Mouse (Mus musculus) testis, postnatal 14 days (tissue): ENCODE measurements at regions not wholly inside any gene's neighbourhood (a gene's known extent, or its start where the extent isn't known, plus 50 kb on each side); places are given as distances from the start of the nearest gene placed in this dataset.

Experiments used
- DNase-seq: peaks from one replicate; pipeline ENCODE4 v3.0.0; 2021; ENCODE audit warnings: low spot score

GRCm38 (mm10) chr1:184461411-184461810, 271.0 kb downstream of the Hlx start:
- no peak for DNase-seq

GRCm38 (mm10) chr1:184456727-184457126, 275.7 kb downstream of the Hlx start:
- no peak for DNase-seq

- DNase-seq, result no peak
Measured at GRCm38 (mm10) chr1:184454381-184454780, 278.0 kb downstream of the Hlx start.

- DNase-seq, result no peak
Measured at GRCm38 (mm10) chr1:184453673-184454072, 278.7 kb downstream of the Hlx start.

DNA sequence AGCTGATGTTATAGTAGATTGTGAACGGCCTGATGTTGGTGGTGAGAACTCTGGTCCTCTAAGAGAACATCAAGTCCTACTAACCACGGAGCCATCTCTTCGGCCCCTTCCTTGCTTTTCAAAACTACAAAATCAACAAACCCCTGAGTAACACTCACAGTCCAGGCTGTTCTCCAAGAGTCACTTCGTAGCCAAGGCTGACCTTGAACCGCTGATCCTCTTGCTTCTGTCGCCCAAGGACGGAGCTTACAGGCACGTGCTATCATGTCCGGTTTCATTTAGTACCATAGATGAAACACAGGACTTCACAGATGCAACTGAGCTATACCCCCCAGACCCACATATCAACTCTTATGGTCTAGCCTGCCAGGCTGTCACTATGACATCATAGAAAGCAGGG, 279.4 kb downstream of the Hlx start:
- DNase-seq, result no peak

DNA sequence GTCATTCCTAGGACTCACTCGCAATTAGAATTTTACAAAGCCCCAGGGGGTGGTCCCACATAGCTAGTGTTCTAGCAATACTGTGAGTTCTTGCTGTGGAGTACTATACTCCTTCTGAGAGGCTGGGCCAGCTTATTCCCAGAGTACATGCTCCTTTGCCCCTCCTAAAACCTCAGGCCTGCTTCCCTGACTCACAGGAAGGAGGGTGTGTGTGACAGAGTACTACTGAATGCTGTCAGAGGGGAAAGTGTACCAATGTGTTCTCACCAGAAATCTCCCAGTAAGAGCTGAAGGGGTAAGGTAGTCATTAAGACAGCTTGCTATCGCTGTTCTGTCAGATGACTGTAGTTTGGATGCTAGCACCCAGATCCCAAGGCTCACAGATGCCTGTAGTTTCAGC, 280.7 kb downstream of the Hlx start:
- no peak for DNase-seq

GRCm38 (mm10) chr1:184449007-184449406, 283.4 kb downstream of the Hlx start:
- DNase-seq, result peak; percentile 7

DNA sequence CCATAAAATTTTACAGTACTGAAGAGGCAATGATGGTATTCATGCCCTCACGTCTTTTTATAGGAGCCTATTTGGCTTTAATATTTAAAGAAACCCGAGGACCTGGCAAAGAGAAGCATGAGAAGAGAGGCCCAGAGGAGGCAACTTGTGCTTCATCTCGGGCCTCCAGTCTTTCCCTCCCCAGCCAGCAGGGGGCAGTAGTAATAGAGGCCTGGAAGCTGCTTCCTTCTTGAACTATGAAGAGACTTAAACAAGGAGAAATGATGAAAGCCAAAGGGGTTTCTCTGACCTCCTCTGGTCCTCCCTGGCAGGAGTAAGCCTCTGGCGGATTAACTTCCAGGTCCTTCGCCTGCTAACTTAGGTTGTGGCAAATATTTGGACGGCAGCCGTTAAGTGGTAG, 284.5 kb downstream of the Hlx start:
- DNase-seq, result peak; percentile 60

DNA sequence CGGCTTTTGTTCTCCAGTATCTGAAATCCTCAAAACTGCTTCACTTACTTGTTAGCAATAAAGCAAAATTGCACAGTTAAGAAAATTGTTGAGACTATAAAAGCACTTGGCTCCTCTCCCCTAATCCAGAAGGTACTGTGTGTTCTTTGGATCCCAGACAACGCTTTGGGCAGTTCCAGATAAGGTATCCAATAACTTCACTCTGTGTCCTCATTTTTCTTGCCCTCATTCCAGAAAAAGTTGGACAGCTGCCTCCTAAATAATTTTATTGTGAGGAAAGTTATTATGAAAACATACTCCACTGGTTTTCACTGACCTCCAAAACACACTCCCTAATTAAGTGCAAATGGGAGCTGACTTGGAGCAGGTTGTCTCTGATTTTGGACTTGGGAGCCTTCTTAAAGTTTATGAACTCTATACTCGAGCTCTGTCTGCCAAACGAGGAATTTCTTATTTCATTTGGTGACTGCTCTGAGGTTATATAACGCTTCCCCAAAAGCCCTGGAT, 285.2 kb downstream of the Hlx start:
- DNase-seq, result peak; percentile 80

DNA sequence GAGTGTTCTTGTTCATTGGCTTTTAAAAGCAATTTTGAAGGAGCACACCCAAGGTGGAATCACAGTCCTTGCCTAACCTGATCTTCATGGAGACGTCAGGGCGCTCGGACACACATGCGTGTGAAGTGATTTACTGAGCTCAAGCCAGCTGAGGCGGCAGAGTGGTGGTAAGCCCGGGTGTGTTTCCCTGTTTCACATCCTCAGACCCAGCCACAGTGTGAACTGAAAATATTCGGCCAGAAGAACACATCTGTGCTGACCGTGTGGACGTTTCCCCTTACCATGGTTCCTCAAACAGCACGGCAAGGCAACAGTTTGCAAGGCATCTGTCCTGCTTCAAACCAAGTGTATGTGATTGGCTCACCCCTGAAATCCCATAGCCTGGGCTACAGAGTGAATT, 288.2 kb downstream of the Hlx start:
- DNase-seq, result no peak

DNA sequence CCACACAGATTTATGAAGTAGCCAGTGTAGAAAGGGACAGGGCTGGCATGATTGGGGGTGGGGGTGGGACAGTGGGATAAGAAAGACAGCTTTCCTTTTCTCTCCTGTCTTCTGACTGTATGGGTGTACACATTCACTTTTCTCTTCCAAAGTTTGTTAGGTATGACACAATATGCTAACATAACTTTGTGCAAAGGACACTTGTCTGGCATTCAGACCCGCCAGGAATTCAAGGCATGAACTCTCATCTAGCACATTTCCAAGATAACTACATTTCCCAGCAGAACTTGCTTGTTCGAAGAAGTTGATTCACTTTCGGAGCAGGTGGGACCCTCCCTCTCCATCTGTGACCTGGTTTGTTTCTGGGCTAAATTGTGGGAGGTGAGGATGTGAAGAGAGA, 289.7 kb downstream of the Hlx start:
- DNase-seq, result no peak

GRCm38 (mm10) chr1:184441005-184441557, 291.3 kb downstream of the Hlx start:
- DNase-seq, result no peak

GRCm38 (mm10) chr1:184439506-184439905, 292.9 kb downstream of the Hlx start:
- no peak for DNase-seq

- no peak for DNase-seq
Measured at GRCm38 (mm10) chr1:184436387-184436786, 296.0 kb downstream of the Hlx start.

DNA sequence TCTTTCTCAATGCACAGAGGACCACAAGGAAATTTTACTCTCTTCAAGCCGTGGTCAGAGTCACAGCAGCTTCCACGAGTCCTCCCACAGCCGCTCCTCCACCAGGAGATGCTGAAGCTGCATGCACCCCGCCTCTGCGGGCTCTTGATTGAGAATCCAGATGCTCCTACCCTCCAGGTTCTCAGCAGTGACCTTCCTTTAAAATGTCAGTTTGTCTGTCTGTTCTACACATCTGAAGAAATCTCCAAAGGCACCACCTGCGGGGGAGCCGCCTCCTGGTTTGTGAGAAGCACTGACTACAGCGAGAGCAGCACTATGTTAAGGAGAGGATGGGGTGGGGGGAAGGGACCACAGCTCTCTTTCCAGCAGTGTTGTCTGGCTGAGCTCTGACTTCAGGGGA, 303.8 kb downstream of the Hlx start:
- DNase-seq, result no peak

DNA sequence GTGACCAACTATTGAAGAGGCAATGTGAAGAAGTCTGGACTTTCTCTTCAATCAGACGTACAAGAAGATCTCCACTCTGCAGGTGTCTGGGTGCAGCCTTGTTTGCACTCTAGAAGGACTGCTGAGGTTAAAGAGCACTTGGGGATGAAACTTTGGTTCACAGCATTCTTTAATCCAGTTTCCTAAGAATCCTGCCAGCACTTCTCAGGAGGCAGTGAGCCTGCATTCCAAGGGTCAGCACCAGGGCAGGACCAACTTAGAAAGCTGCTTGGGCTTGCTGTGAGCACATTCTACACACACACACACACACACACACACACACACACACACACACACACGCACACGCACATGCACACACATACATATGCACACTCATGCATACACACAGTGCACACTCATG, 304.4 kb downstream of the Hlx start:
- no peak for DNase-seq

- DNase-seq, result no peak
Measured at GRCm38 (mm10) chr1:184425694-184426093, 306.7 kb downstream of the Hlx start.

DNA sequence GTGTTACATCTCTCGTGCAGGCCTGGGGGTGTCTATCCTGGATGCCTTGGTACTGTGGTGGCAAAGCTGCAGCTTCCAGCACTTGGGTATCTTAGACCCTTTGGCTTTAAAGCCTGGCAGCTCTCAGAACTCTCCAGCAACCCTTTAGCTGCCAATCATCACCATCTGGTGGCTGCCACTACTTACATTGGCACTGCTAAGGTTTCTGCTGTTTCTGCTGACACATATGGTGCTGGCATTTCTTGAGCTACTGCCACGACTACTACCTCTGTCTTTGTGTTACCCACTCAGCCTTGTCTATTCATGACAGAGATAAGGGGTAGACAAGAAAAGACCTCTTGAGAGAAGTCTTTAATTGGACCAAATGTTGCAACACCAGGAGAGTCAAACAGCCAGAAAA, 308.4 kb downstream of the Hlx start:
- DNase-seq, result no peak

DNA sequence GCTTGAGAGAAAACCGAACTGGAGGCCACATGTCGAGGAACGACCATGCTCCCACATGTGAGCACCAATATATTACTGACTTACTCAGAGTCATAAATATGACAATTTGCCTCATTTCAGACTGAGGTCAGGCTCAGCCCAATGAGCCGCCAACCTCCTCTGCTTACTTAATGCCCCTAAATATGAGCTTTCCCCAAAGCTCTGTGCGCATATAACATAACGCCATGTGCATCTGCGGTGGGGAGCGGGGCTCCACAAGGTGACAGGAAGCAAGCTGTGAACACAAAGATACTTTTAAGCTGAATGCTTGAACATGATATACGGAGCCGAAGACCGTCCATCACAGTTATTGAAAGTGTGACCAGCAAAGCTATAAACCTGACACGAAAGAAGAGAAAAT, 319.8 kb downstream of the Hlx start:
- DNase-seq, result no peak

DNA sequence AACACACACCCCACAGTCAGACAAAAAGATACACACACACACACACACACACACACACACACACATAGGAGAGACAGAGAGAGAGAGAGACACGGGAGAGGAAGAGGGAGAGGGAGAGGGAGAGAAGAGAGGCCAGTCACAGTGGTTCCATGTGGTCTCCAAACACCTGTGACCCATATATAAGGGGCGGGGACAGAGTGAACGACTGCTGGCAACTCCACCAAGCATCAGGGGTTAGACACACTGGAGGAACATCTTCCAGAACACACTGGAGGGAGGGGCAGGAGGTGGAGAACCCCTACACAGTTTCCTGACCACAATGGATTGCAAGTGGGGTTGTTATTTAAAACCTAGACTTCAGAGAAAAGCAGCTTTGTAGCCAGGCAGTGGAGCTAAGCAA, 321.4 kb downstream of the Hlx start:
- DNase-seq, result no peak

DNA sequence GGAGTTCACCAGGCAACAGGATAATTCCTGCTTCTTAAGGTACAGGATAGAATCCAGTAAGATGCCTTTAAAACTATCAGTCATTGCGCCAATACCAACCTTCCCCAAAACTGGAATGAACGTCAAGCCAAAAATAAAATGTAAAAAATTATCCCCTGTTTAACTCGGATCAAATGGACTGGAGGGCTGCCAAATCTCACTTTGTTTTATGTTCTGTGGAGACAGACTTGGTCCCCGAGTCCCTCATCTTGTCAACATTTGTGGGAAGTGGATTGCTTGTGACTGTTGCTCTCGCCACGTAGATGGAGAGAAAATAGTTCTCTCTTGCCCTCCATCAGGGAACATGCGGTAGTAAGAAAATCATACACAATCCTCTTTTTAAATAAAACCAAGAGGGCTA, 322.4 kb downstream of the Hlx start:
- DNase-seq, result no peak

- no peak for DNase-seq
Measured at GRCm38 (mm10) chr1:184402985-184403384, 329.4 kb downstream of the Hlx start.

- DNase-seq, result peak; percentile 57
Measured at GRCm38 (mm10) chr1:184395215-184395614, 337.2 kb downstream of the Hlx start.

- no peak for DNase-seq
Measured at GRCm38 (mm10) chr1:184394559-184395194, 337.7 kb downstream of the Hlx start.
